Mouse (Mus musculus) hematopoietic stem cell, adult 5-6 weeks (primary cell): ENCODE data around the gene Gpr160. TPM values are rescaled to one million over a fixed set of nuclear protein-coding genes. Genes with fewer than 3 reads are reported as not detected.

Source experiments
- ATAC-seq, 2 experiments: fragments of 125-278 bp in 1 of 2; replicated peaks in 1 of 2; 2 replicates each; pipeline ENCODE4 v1.8.0; 2016 to 2017; ENCODE audit warnings: inconsistent platforms in 2 of 2, mild to moderate bottlenecking in 2 of 2, moderate number of reproducible peaks in 2 of 2, low read depth in 1 of 2, moderate TSS enrichment in 1 of 2; ENCODE audit not compliant: low FRiP score in 2 of 2, poor library complexity in 2 of 2, severe bottlenecking in 2 of 2, insufficient read depth in 1 of 2, low TSS enrichment in 1 of 2
- total RNA-seq: library from RNA; stranded (forward); fragments of 172-1452, 232-1000 nt; gene quantifications from 2 replicates; pipeline ENCODE4 v1.2.3, GENCODE M21; 2017

The Gpr160 gene
- total RNA-seq, 1 experiment from 2014 or later, result 21.1 TPM

GRCm38 (mm10) chr3:30869995-30870394, 14.2 kb downstream of the Gpr160 start:
- no peak; a peak in 1 of 4 replicates for ATAC-seq

GRCm38 (mm10) chr3:30876709-30877108, 21.0 kb downstream of the Gpr160 start:
- ATAC-seq, result 0 out of 4 replicates have a peak, but pooled peaks of 1 of the 2 experiments have one; percentile 42

GRCm38 (mm10) chr3:30887449-30887848, 31.7 kb downstream of the Gpr160 start:
- ATAC-seq, result no peak

- no peak for ATAC-seq
These were observed 33.3 kb downstream of the Gpr160 start for GRCm38 (mm10) chr3:30889014-30889413.

- ATAC-seq, result no peak
These were observed 41.0 kb downstream of the Gpr160 start for GRCm38 (mm10) chr3:30896721-30897120.

- no peak for ATAC-seq
These were observed 43.7 kb downstream of the Gpr160 start for GRCm38 (mm10) chr3:30899407-30899806.

GRCm38 (mm10) chr3:30904658-30905057, 48.9 kb downstream of the Gpr160 start:
- no peak for ATAC-seq

- ATAC-seq, result no peak
These were observed 61.4 kb downstream of the Gpr160 start for GRCm38 (mm10) chr3:30917160-30917559.

- no peak for ATAC-seq
These were observed 71.9 kb downstream of the Gpr160 start for GRCm38 (mm10) chr3:30927664-30928063.

GRCm38 (mm10) chr3:30929828-30930227, 74.1 kb downstream of the Gpr160 start:
- no peak for ATAC-seq

- no peak for ATAC-seq
These were observed 78.6 kb downstream of the Gpr160 start for GRCm38 (mm10) chr3:30934384-30934783.

Other genes with a start within 250 kb of the Gpr160 start
- not detected in 2 replicates for gene Lrriq4, start 211.4 kb upstream of the Gpr160 start, total RNA-seq
- gene Lrrc34, start 208.1 kb upstream of the Gpr160 start, total RNA-seq, result 0.45 and 1.1 TPM in 2 replicates
- not detected in 2 replicates for gene Lrrc31, start 156.1 kb upstream of the Gpr160 start, total RNA-seq
- not detected in 2 replicates for gene Samd7, start 109.7 kb upstream of the Gpr160 start, total RNA-seq
- gene Sec62, start 63.1 kb upstream of the Gpr160 start, total RNA-seq, result 134 TPM in 2 replicates
- gene Phc3, start 113.5 kb downstream of the Gpr160 start, total RNA-seq, result 22.7 and 27.5 TPM in 2 replicates
- 15.6 and 16.3 TPM in 2 replicates for gene Prkci, start 139.8 kb downstream of the Gpr160 start, total RNA-seq
- 49.2 and 65.2 TPM in 2 replicates for gene Skil, start 239.1 kb downstream of the Gpr160 start, total RNA-seq